Mouse (Mus musculus) lung, embryonic 16.5 days (tissue): ENCODE results near the gene F8. TPM values are rescaled to one million over a fixed set of nuclear protein-coding genes. Genes with fewer than 3 reads are reported as not detected.
"Not testable (repeated sequence)": the region's sequence is repeated elsewhere in the genome, so short reads cannot be mapped to it uniquely, and the experiment has no call there.

Experiments used
- ATAC-seq: fragments of 200-750 bp; cut with Nextera tagmentation; 2 replicates; pipeline ENCODE4 v1.8.0; 2017; ENCODE audit warnings: low read depth, mild to moderate bottlenecking, moderate library complexity
- H3K27ac ChIP-seq: fragments of 300-500 bp; sonication (generic); 2 replicates; pipeline ENCODE4 v1.5.1; 2014; ENCODE audit warnings: mild to moderate bottlenecking, control low read depth, low read length
- H3K27me3 ChIP-seq: fragments of 300-500 bp; sonication (generic); 2 replicates; pipeline ENCODE4 v1.6.1; 2014; ENCODE audit warnings: low read depth, low read length, mixed read lengths; ENCODE audit not compliant: control insufficient read depth, insufficient read depth
- H3K36me3 ChIP-seq: fragments of 300-500 bp; sonication (generic); 2 replicates; pipeline ENCODE4 v1.6.1; 2014; ENCODE audit warnings: low read length; ENCODE audit not compliant: control insufficient read depth, insufficient read depth
- H3K4me1 ChIP-seq: fragments of 300-500 bp; sonication (generic); replicated peaks from 2 replicates; pipeline ENCODE4 v1.6.1; 2014; ENCODE audit warnings: low read length, mixed read lengths; ENCODE audit not compliant: control insufficient read depth, insufficient read depth
- H3K4me2 ChIP-seq: fragments of 300-500 bp; sonication (generic); 2 replicates; pipeline ENCODE4 v1.6.1; 2014; ENCODE audit warnings: low read depth, low read length, control low read depth
- H3K4me3 ChIP-seq: fragments of 300-500 bp; sonication (generic); 2 replicates; pipeline ENCODE4 v1.5.1; 2014; ENCODE audit warnings: mild to moderate bottlenecking, low read length, control low read depth
- H3K9ac ChIP-seq: fragments of 300-500 bp; sonication (generic); 2 replicates; pipeline ENCODE4 v1.6.1; 2014; ENCODE audit warnings: low read length, control low read depth
- H3K9me3 ChIP-seq: fragments of 300-500 bp; sonication (generic); 2 replicates; pipeline ENCODE4 v1.6.1; 2016; ENCODE audit warnings: low read length; ENCODE audit not compliant: control insufficient read depth
- WGBS: fragments of 180-500 bp; shearing (Covaris S2); extraction: QIAGEN DNeasy Blood & Tissue Kit; methylation state at CpG from one replicate; pipeline ENCODE4 v1.1.7; 2014; 5-methylcytosine and 5-hydroxymethylcytosine counted together
- polyA plus RNA-seq: library from polyadenylated mRNA; unstranded; fragments of >200 nt; fragmentation: Nextera tagmentation; extraction: Ambion mirVana; gene quantifications from 2 replicates; pipeline ENCODE4 v1.2.1, GENCODE M21; 2015

Gene F8
- polyA plus RNA-seq, 1 experiment from 2014 or later, result 2.4 TPM

- H3K4me2 ChIP-seq, result no peak overlapping the region
- no peaks in the 10 kb centered on the region for H3K36me3 ChIP-seq
- no peaks in the 10 kb centered on the region for H3K4me1 ChIP-seq
- peak; percentile 94 for ATAC-seq
- no peaks in the 10 kb centered on the region for H3K27me3 ChIP-seq
- no peaks in the 10 kb centered on the region for H3K9me3 ChIP-seq
- H3K9ac ChIP-seq, result no peak overlapping the region
- no peak overlapping the region for H3K4me3 ChIP-seq
- H3K27ac ChIP-seq, result peak overlapping the region; percentile 70; the same call in 1 of the 2 replicates
- WGBS, result 41% methylated on average over 2 of the region's 2 CpGs
These were observed 9.6 kb downstream of the F8 start for GRCm38 (mm10) chrX:75372666-75373425.

DNA sequence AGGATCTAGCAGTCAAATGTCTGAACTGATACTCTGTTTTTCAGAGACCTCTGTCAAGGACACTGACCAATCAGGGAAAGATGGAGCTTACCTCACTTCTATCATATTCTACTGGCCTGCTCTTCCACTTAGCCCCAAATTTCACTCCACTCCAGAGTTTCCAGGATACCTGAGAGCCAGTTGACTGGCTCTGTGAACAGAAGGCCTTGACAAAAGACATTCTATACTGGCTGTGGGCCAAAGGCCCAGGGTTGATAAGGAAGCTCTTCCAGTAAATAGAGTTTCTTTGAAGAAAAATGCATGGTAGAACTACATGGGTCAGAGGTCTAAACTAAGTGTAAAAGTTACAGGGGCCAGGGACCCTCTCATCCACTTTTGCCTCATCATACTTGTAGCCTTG lies 12.2 kb downstream of the F8 start:
- Histone ChIP-seq H3K9me3 (no peaks in the 10 kb centered on the region), H3K4me2 (no peak overlapping the region), H3K27me3 (no peaks in the 10 kb centered on the region), H3K36me3 (no peaks in the 10 kb centered on the region), H3K4me1 (no peaks in the 10 kb centered on the region), H3K27ac (no peak overlapping the region), H3K9ac (no peak overlapping the region), H3K4me3 (no peak overlapping the region)
- ATAC-seq, result no peak

DNA sequence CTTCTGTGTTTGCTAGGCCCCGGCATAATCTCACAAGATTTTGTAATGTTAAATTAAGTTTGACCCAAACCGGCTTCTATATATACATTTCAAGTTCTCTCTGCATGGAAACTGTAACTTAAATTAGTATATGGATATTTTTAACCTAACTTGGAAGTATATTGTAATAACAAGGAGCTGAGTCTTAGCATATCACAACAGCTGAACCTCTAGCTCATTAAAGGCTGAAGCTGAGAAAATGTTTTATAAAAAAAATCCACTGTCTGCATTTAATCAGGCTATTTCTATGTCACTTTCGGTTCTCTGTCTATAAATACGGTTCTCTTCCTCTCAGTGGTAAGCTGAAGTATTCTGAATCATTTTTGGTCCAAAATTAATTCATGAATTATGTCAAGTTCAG lies 58.9 kb downstream of the F8 start:
- 89% methylated on average over 4 of the region's 4 CpGs for WGBS
- no peaks in the 10 kb centered on the region for H3K9me3 ChIP-seq
- ATAC-seq, result no peak
- no peak overlapping the region for H3K27ac ChIP-seq
- H3K4me1 ChIP-seq, result no peaks in the 10 kb centered on the region
- no peak overlapping the region for H3K4me2 ChIP-seq
- H3K4me3 ChIP-seq, result no peak overlapping the region
- no peak overlapping the region for H3K9ac ChIP-seq
- H3K27me3 ChIP-seq, result no peaks in the 10 kb centered on the region
- H3K36me3 ChIP-seq, result no peaks in the 10 kb centered on the region

DNA sequence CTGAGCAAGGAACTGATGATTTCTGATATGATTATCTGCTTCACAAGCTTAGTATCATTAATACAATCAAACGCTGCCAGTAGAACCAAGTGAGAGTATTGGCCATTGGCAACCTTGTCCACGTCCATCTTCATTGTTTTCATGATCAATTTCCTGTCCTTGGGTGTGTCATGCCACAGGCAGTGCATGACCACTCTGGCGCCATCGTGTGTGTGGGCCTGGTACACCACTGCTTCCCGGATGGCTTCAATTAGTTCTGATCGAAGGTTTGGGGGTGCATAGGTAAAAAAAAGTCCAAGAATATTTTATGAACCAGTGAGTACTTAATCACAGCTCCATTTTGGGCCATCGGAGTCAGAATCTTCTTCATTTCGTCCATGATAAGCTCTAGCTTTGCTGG lies 110.7 kb downstream of the F8 start:
- Histone ChIP-seq H3K4me3 (no peak overlapping the region), H3K27me3 (no peaks in the 10 kb centered on the region), H3K27ac (no peak overlapping the region), H3K4me2 (no peak overlapping the region), H3K36me3 (no peaks in the 10 kb centered on the region), H3K4me1 (no peaks in the 10 kb centered on the region), H3K9me3 (no peaks in the 10 kb centered on the region), H3K9ac (no peak overlapping the region)
- 63% methylated on average over 8 of the region's 8 CpGs for WGBS
- ATAC-seq, result no peak

DNA sequence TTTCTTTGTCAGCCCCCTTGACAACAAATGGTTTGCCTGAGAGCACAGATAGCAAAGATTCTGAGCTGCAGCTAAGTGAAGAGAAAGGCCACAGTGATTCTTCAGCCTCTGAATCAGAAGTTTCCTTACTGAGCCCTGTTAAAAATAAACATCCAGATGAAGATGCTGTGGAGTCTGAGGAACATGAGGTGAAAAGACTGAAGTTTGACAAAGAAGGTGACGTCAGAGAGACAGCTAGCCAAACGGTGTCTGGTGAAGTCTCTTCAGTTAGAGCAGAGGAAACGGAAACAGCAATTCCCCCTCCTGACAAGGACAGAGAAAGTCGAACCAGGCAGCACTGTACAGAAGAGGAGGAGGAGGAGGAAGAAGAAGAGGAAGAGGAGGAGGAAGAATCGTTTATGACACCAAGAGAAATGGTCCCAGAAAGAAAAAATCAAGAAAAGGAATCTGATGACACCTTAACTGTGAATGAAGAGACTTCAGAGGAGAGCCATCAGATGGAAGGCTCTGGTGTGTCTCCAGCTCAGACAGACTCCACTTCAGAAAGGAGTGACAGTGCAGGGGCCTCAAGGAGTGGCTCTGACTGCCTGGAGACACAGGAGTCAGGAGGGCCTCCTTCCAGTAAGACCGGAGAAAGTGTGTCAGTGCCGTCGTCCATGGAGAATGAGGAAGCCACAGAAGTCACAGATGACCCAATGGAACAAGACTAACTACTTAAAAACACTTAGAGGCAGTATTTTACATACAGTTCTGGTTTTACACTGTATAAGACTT lies 148.6 kb downstream of the F8 start:
- H3K4me2 ChIP-seq, ATAC-seq, H3K4me3 ChIP-seq, H3K9ac ChIP-seq, H3K27me3 ChIP-seq, H3K27ac ChIP-seq, H3K36me3 ChIP-seq, H3K9me3 ChIP-seq, H3K4me1 ChIP-seq: not testable (repeated sequence)
- 38% methylated on average over 7 of the region's 8 CpGs for WGBS

DNA sequence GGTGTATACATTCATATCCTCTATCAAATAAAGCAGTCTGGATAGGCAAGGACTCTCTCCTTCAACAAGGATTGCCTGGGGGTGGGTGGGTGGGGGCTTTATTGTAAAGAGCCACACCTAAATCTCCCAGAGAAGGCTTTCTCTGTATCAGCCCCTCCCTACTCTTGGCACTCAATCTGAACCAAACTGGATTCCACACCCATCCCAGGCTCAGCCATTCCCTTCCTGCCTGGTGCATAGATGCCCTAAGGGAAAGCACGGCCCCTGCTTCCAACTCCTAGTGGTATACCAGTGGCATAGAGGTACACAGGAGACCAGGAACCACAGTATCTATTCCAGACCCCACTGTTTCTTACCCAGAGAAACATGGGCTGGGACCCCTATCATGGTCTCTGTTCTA lies 151.0 kb downstream of the F8 start:
- no peak overlapping the region for H3K27ac ChIP-seq
- H3K4me3 ChIP-seq, result no peak overlapping the region
- no peaks in the 10 kb centered on the region for H3K4me1 ChIP-seq
- no peaks in the 10 kb centered on the region for H3K36me3 ChIP-seq
- H3K4me2 ChIP-seq, result no peak overlapping the region
- 82% methylated on average over 1 of the region's 1 CpGs for WGBS
- H3K27me3 ChIP-seq, result no peaks in the 10 kb centered on the region
- no peak overlapping the region for H3K9ac ChIP-seq
- no peak for ATAC-seq
- no peaks in the 10 kb centered on the region for H3K9me3 ChIP-seq

- no peak for ATAC-seq
- H3K27me3 ChIP-seq, result no peaks in the 10 kb centered on the region
- WGBS, result 47% methylated on average over 1 of the region's 1 CpGs
- no peaks in the 10 kb centered on the region for H3K9me3 ChIP-seq
- no peaks in the 10 kb centered on the region for H3K4me1 ChIP-seq
- no peak within 1 kb of the TSS for H3K9ac ChIP-seq
- no peak within 1 kb of the TSS for H3K4me3 ChIP-seq
- H3K36me3 ChIP-seq, result no peaks in the 10 kb centered on the region
- no peak within 1 kb of the TSS for H3K4me2 ChIP-seq
- H3K27ac ChIP-seq, result no peak within 1 kb of the TSS
These were observed 218.7 kb downstream of the F8 start, which contains the start of gene Smim9 for GRCm38 (mm10) chrX:75163670-75164069. Gene Smim9, minus strand, starts transcription at chrX:75163770.

GRCm38 (mm10) chrX:75155576-75156243 lies 226.7 kb downstream of the F8 start:
- H3K9ac ChIP-seq, result peak overlapping the region; percentile 56
- H3K4me2 ChIP-seq, result peak overlapping the region; percentile 68
- no peaks in the 10 kb centered on the region for H3K9me3 ChIP-seq
- peak overlapping the region; percentile 50 for H3K4me3 ChIP-seq
- WGBS, result 14% methylated on average over 29 of the region's 49 CpGs
- H3K27me3 ChIP-seq, result no peaks in the 10 kb centered on the region
- no peaks in the 10 kb centered on the region for H3K4me1 ChIP-seq
- no peak overlapping the region for H3K27ac ChIP-seq
- ATAC-seq, result peak; percentile 93
- H3K36me3 ChIP-seq, result no peaks in the 10 kb centered on the region

GRCm38 (mm10) chrX:75152249-75152648 lies 230.2 kb downstream of the F8 start:
- no peak for ATAC-seq
- no peak overlapping the region for H3K4me2 ChIP-seq
- no peaks in the 10 kb centered on the region for H3K36me3 ChIP-seq
- no peak overlapping the region for H3K27ac ChIP-seq
- no peak overlapping the region for H3K9ac ChIP-seq
- WGBS, result 33% methylated on average over 1 of the region's 1 CpGs
- no peaks in the 10 kb centered on the region for H3K4me1 ChIP-seq
- no peak overlapping the region for H3K4me3 ChIP-seq
- H3K27me3 ChIP-seq, result no peaks in the 10 kb centered on the region
- H3K9me3 ChIP-seq, result no peaks in the 10 kb centered on the region
